Comparison of ENCODE assay signal across 9 mouse cellular contexts in the genomic region with DNA sequence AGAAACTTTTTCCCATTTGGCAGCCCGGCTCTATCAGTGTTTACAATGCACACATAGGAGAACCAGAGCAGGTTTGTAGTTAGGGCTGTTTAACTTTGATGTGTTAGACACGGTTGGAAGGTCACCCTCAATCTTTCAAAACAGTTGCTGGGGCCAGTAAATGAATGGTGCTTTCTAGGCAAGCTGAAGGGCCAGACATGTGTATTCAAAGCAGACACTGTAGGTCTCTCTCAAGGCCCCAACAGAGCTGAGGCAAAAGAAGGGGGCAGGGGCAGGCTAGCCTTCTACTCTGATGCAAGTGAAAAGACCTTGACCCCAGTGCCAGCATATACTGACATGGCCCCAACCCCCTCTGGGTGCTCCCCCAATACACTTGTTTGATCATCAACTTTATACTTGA. TPM values are rescaled to one million over a fixed set of nuclear protein-coding genes. Genes with fewer than 3 reads are reported as not detected.
A peak's percentile ranks its signal among the peaks of the same experiment; 100 is the strongest.
DNase-seq lines count a peak whose midpoint lies in the region; ATAC-seq and TF ChIP-seq lines count a peak whose summit lies in the region.
"Had no signal": no experiment of that assay in that cellular context is flagged by ENCODE, and none has a peak within 500 bp of the region (broad histone marks: within the 10 kb centered on the region; RNA-seq: fewer than 3 reads in every experiment).

No protein-coding gene starts in this region.

- TF ChIP-seq POLR2A in small intestine, adult 2 months (IDR thresholded peaks at IDR 0.05; ENCODE audit: low read depth, low read length): no peak

- no peaks in the 10 kb centered on the region for H3K27me3 ChIP-seq in heart, embryonic 11.5 days (ENCODE audit: control insufficient read depth, insufficient read depth, low read length)
- H3K27me3 ChIP-seq in megakaryocyte, embryonic 14.5 days (replicated peaks): no peaks in the 10 kb centered on the region
- H3K27me3 ChIP-seq in hindbrain, embryonic 15.5 days: 0 out of 2 replicates have a peak, but pooled peaks cover 6% of the 10 kb centered on the region
- H3K27me3 ChIP-seq in small intestine, adult 2 months (ENCODE audit: control insufficient read depth, insufficient read depth, low read length): no peaks in the 10 kb centered on the region

- H3K36me3 ChIP-seq in heart, embryonic 11.5 days (ENCODE audit: control insufficient read depth, insufficient read depth, low read length): no peaks in the 10 kb centered on the region
- H3K36me3 ChIP-seq in megakaryocyte, embryonic 14.5 days (replicated peaks; ENCODE audit: low read length): peaks cover 31% of the 10 kb centered on the region
- no peaks in the 10 kb centered on the region for H3K36me3 ChIP-seq in hindbrain, embryonic 15.5 days
- H3K36me3 ChIP-seq in small intestine, adult 2 months (ENCODE audit: control insufficient read depth, insufficient read depth, low read length): peaks cover 2% of the 10 kb centered on the region; the same call in 1 of the 2 replicates

- no peak for DNase-seq in heart, postnatal 36 days
- no peak for DNase-seq in embryo, embryonic 10.5 days (ENCODE audit: low spot score)
- no peak for DNase-seq in left cerebral cortex, adult 18-20 months (ENCODE audit: low spot score in 2 of 2)
- DNase-seq: thymus, adult 18-20 months had no signal

- H3K9ac ChIP-seq in heart, embryonic 11.5 days (ENCODE audit: low read depth, low read length): no peak overlapping the region
- no peak overlapping the region for H3K9ac ChIP-seq in hindbrain, embryonic 15.5 days

- peak overlapping the region; percentile 81; the same call in 1 of the 2 replicates for H3K4me3 ChIP-seq in heart, embryonic 11.5 days (ENCODE audit: low read depth, low read length)
- H3K4me3 ChIP-seq in megakaryocyte, embryonic 14.5 days (replicated peaks): peak overlapping the region; percentile 96
- H3K4me3 ChIP-seq in hindbrain, embryonic 15.5 days: no peak overlapping the region
- H3K4me3 ChIP-seq in small intestine, adult 2 months (ENCODE audit: low read depth, low read length): peak overlapping the region; percentile 9; the same call in 1 of the 2 replicates

- ATAC-seq in heart, embryonic 11.5 days (replicated peaks; ENCODE audit: insufficient number of reproducible peaks, low FRiP score, low TSS enrichment): no peak
- no peak for ATAC-seq in megakaryocyte, adult 5-6 weeks (ENCODE audit: poor library complexity, severe bottlenecking)
- ATAC-seq in hindbrain, embryonic 15.5 days (ENCODE audit: low FRiP score, low read depth): no peak

- TF ChIP-seq CTCF in small intestine, adult 2 months (IDR thresholded peaks at IDR 0.05; ENCODE audit: extremely low read depth, insufficient read length, insufficient replicate concordance, low read depth, low read length): no peak

- H3K27ac ChIP-seq in heart, embryonic 11.5 days (ENCODE audit: low read depth, low read length): no peak overlapping the region
- H3K27ac ChIP-seq in hindbrain, embryonic 15.5 days (replicated peaks): no peak overlapping the region
- no peak overlapping the region for H3K27ac ChIP-seq in small intestine, adult 2 months (ENCODE audit: insufficient read depth, low read depth, low read length)

- H3K4me2 ChIP-seq in heart, embryonic 11.5 days: peak overlapping the region; percentile 98
- peak overlapping the region; percentile 85 for H3K4me2 ChIP-seq in hindbrain, embryonic 15.5 days

- 6% methylated on average over 2 of the region's 2 CpGs for WGBS in heart, embryonic 11.5 days (ENCODE audit: insufficient replicate concordance)
- WGBS in hindbrain, embryonic 15.5 days: 3% methylated on average over 2 of the region's 2 CpGs
- 13% methylated on average over 2 of the region's 2 CpGs for WGBS in small intestine, adult 2 months

- no peaks in the 10 kb centered on the region for H3K9me3 ChIP-seq in heart, embryonic 11.5 days (replicated peaks; ENCODE audit: control insufficient read depth, low read length)
- H3K9me3 ChIP-seq in megakaryocyte, embryonic 14.5 days: no peaks in the 10 kb centered on the region
- H3K9me3 ChIP-seq in hindbrain, embryonic 15.5 days: no peaks in the 10 kb centered on the region

- peaks cover 4% of the 10 kb centered on the region for H3K4me1 ChIP-seq in heart, embryonic 11.5 days (ENCODE audit: control insufficient read depth, insufficient read depth, low read length)
- H3K4me1 ChIP-seq in megakaryocyte, embryonic 14.5 days: peaks cover 83% of the 10 kb centered on the region
- peaks cover 20% of the 10 kb centered on the region for H3K4me1 ChIP-seq in hindbrain, embryonic 15.5 days (replicated peaks)
- H3K4me1 ChIP-seq in small intestine, adult 2 months (ENCODE audit: control insufficient read depth, insufficient read depth, insufficient read length, low read length): peaks cover 18% of the 10 kb centered on the region

- intact Hi-C loops in heart, postnatal 36 days (cut with DNase I): loop anchor here (2.0 kb wide), 1 partner anchor 13 kb away; no protein-coding TSS in a partner anchor

RNA-seq across cellular contexts. Expression of a gene that starts 1.7 kb away (rescaled TPM):
- 12.9 and 13.8 TPM in 2 replicates for polyA plus RNA-seq in heart, embryonic 11.5 days (2014; fragmentation: Nextera tagmentation; extraction: Ambion mirVana)
- total RNA-seq in heart, postnatal 36 days (2021): 1 to 10 TPM; 7.7 to 8.2 TPM
- 75.0 and 157 TPM in 2 replicates for polyA plus RNA-seq in megakaryocyte, embryonic 14.5 days (2012; ENCODE audit: insufficient read depth, low replicate concordance)
- 73.8 and 80.2 TPM in 2 replicates for total RNA-seq in megakaryocyte, adult 5-6 weeks (2015)
- total RNA-seq in megakaryocyte, adult 5-6 weeks (2017): 57.5 and 72.8 TPM in 2 replicates
- 57.6 and 57.7 TPM in 2 replicates for polyA plus RNA-seq in hindbrain, embryonic 15.5 days (2015; fragmentation: Nextera tagmentation; extraction: Ambion mirVana)
- polyA plus RNA-seq in small intestine, adult 2 months (2012; rRNA removed): 10.7 and 32.0 TPM in 2 replicates
- total RNA-seq in left cerebral cortex, adult 18-20 months (2021): 10 to 100 TPM; 53.8 to 54.3 TPM

RNA-seq across cellular contexts. Expression of a gene that starts 5.7 kb away (rescaled TPM):
- polyA plus RNA-seq in heart, embryonic 11.5 days (2014; fragmentation: Nextera tagmentation; extraction: Ambion mirVana): 36.8 and 37.1 TPM in 2 replicates
- 10 to 100 TPM; 89.7 to 97.2 TPM for total RNA-seq in heart, postnatal 36 days (2021)
- 37.1 and 38.0 TPM in 2 replicates for polyA plus RNA-seq in megakaryocyte, embryonic 14.5 days (2012; ENCODE audit: insufficient read depth, low replicate concordance)
- total RNA-seq in megakaryocyte, adult 5-6 weeks (2015): 18.0 and 18.8 TPM in 2 replicates
- total RNA-seq in megakaryocyte, adult 5-6 weeks (2017): 93.5 and 102 TPM in 2 replicates
- polyA plus RNA-seq in hindbrain, embryonic 15.5 days (2015; fragmentation: Nextera tagmentation; extraction: Ambion mirVana): 83.1 and 88.6 TPM in 2 replicates
- polyA plus RNA-seq in small intestine, adult 2 months (2012; rRNA removed): 51.1 and 114 TPM in 2 replicates
- total RNA-seq in left cerebral cortex, adult 18-20 months (2021): 100 to 1,000 TPM; 141 to 142 TPM
